In genomic region chr10:5921771-5922170, GRCm38 (mm10) we compare ENCODE assay signal across 8 mouse cellular contexts. TPM values are rescaled to one million over a fixed set of nuclear protein-coding genes. Genes with fewer than 3 reads are reported as not detected.
DNase-seq lines count a peak whose midpoint lies in the region; ATAC-seq and TF ChIP-seq lines count a peak whose summit lies in the region.

No protein-coding gene starts in this region.

- H3K27me3 ChIP-seq in testis, adult 2 months (ENCODE audit: control insufficient read depth, insufficient read depth, low read length) = no peaks in the 10 kb centered on the region

- no peak for TF ChIP-seq CTCF in testis, adult 2 months (IDR thresholded peaks at IDR 0.05; ENCODE audit: control insufficient read depth, insufficient read depth, insufficient replicate concordance, low read depth, low read length)

- peak; percentile 12 for DNase-seq in gastrocnemius, postnatal 10 days
- no peak for DNase-seq in gastrocnemius, adult 8-10 months (ENCODE audit: low spot score in 2 of 2)
- DNase-seq in testis, postnatal 14 days (ENCODE audit: low spot score) = no peak
- peak; percentile 31 for DNase-seq in left cerebral cortex, postnatal 4 days
- DNase-seq in right cerebral cortex, adult 18-20 months = peak; percentile 17
- DNase-seq in c-Kit-positive CD71-positive TER-119-positive erythroid progenitor cells, embryonic 14.5 days (ENCODE audit: low spot score) = no peak

- no peaks in the 10 kb centered on the region for H3K36me3 ChIP-seq in testis, adult 2 months (ENCODE audit: control insufficient read depth, insufficient read depth, low read length)

- intact Hi-C loops in left cerebral cortex, postnatal 4 days (cut with DNase I) = no loop called here

- no peak for ATAC-seq in erythroid progenitor cell, adult 5-6 weeks (replicated peaks; ENCODE audit: low FRiP score, poor library complexity, severe bottlenecking)

- no peak overlapping the region for H3K27ac ChIP-seq in testis, adult 2 months (ENCODE audit: control insufficient read depth, insufficient read depth, low read depth, low read length)

- TF ChIP-seq POLR2A in testis, adult 2 months (IDR thresholded peaks at IDR 0.05; ENCODE audit: control insufficient read depth, low read depth, low read length) = no peak

- H3K4me3 ChIP-seq in testis, adult 2 months (ENCODE audit: control insufficient read depth, low read depth, low read length) = peak overlapping the region; percentile 40; the same call in 1 of the 2 replicates

- peaks cover 6% of the 10 kb centered on the region for H3K4me1 ChIP-seq in testis, adult 2 months (ENCODE audit: control insufficient read depth, insufficient read depth, low read length)

RNA-seq across cellular contexts. Expression of gene Rgs17, which starts 0.4 kb away (rescaled TPM):
- total RNA-seq in gastrocnemius, postnatal 10 days (2021) = under 1 TPM; 0.23 to 0.63 TPM
- total RNA-seq in gastrocnemius, adult 8-10 months (2022) = not detected
- polyA plus RNA-seq in testis, adult 2 months (2012; rRNA removed) = 0.23 and 0.30 TPM in 2 replicates
- total RNA-seq in left cerebral cortex, postnatal 4 days (2021) = 10 to 100 TPM; 47.0 to 53.1 TPM
- total RNA-seq in erythroid progenitor cell, adult 5-6 weeks (2015; ENCODE audit: low replicate concordance) = not detected in 2 replicates
- total RNA-seq in erythroid progenitor cell, adult 5-6 weeks (2017; ENCODE audit: low replicate concordance) = not detected in 2 replicates

Comparison
In these comparisons a context has a peak if more than half of its experiments do, and no peak if none do; other contexts are left out.
1. DNase-seq: peak in gastrocnemius, postnatal 10 days (single experiment), left cerebral cortex, postnatal 4 days (single experiment) and right cerebral cortex, adult 18-20 months (single experiment); none in gastrocnemius, adult 8-10 months (0 of 2), testis, postnatal 14 days (single experiment) and c-Kit-positive CD71-positive TER-119-positive erythroid progenitor cells, embryonic 14.5 days (single experiment).
2. RNA of gene Rgs17, which starts 0.4 kb away (total RNA-seq): 47.0 to 53.1 TPM in left cerebral cortex, postnatal 4 days; 0.23 to 0.63 TPM in gastrocnemius, postnatal 10 days, not detected in gastrocnemius, adult 8-10 months and not detected in erythroid progenitor cell, adult 5-6 weeks; every median in the first group is over 10 times any median in the second.